Mouse (Mus musculus): Measurements from ENCODE around the gene Olfr750. TPM values are rescaled to one million over a fixed set of nuclear protein-coding genes. Genes with fewer than 3 reads are reported as not detected.

The Olfr750 gene
- 0.11 TPM in 1 of 2 replicates, not detected in the other for polyA plus RNA-seq (2012; rRNA removed)

- no peak within 1 kb of the TSS for H3K4me3 ChIP-seq (ENCODE audit: control insufficient read depth, insufficient read depth, low read length)
- no peaks in the 10 kb centered on the region for H3K27me3 ChIP-seq (ENCODE audit: control insufficient read depth, insufficient read depth, low read length)
- H3K36me3 ChIP-seq (ENCODE audit: control insufficient read depth, insufficient read depth, low read length) = no peaks in the 10 kb centered on the region
- H3K27ac ChIP-seq (ENCODE audit: control insufficient read depth, insufficient read depth, low read length) = no peak within 1 kb of the TSS
- WGBS = 97% methylated on average over 3 of the region's 3 CpGs
- no peak for DNase-seq
- no peaks in the 10 kb centered on the region for H3K4me1 ChIP-seq (replicated peaks; ENCODE audit: control insufficient read depth, insufficient read depth, low read length)
- no peak for TF ChIP-seq POLR2A (IDR thresholded peaks at IDR 0.05; ENCODE audit: control insufficient read depth, extremely low read depth, insufficient read depth, low read length, poor library complexity)
- no peak for TF ChIP-seq CTCF (IDR thresholded peaks at IDR 0.05; ENCODE audit: borderline replicate concordance, control insufficient read depth, extremely low read depth, insufficient read depth, low read length, poor library complexity)
Observed at GRCm38 (mm10) chr14:51074335-51074734, at the start of gene Olfr750. Olfr750 (minus strand) TSS chr14:51074435.

- Histone ChIP-seq H3K36me3 (ENCODE audit: control insufficient read depth, insufficient read depth, low read length) (no peaks in the 10 kb centered on the region), H3K4me3 (ENCODE audit: control insufficient read depth, insufficient read depth, low read length) (no peak within 1 kb of the TSS), H3K27ac (ENCODE audit: control insufficient read depth, insufficient read depth, low read length) (no peak within 1 kb of the TSS), H3K4me1 (replicated peaks; ENCODE audit: control insufficient read depth, insufficient read depth, low read length) (no peaks in the 10 kb centered on the region), H3K27me3 (ENCODE audit: control insufficient read depth, insufficient read depth, low read length) (no peaks in the 10 kb centered on the region)
- WGBS = 88% methylated on average over 12 of the region's 12 CpGs
- DNase-seq = no peak
- TF ChIP-seq CTCF (IDR thresholded peaks at IDR 0.05; ENCODE audit: borderline replicate concordance, control insufficient read depth, extremely low read depth, insufficient read depth, low read length, poor library complexity) (no peak), POLR2A (IDR thresholded peaks at IDR 0.05; ENCODE audit: control insufficient read depth, extremely low read depth, insufficient read depth, low read length, poor library complexity) (no peak)
Observed at GRCm38 (mm10) chr14:51113916-51114560, 39.8 kb upstream of the Olfr750 start, which contains the start of gene Eddm3b. Eddm3b (plus strand) TSS chr14:51114426.

- no peaks in the 10 kb centered on the region for H3K27me3 ChIP-seq (ENCODE audit: control insufficient read depth, insufficient read depth, low read length)
- H3K4me1 ChIP-seq (replicated peaks; ENCODE audit: control insufficient read depth, insufficient read depth, low read length) = no peaks in the 10 kb centered on the region
- WGBS = 92% methylated on average over 9 of the region's 9 CpGs
- H3K27ac ChIP-seq (ENCODE audit: control insufficient read depth, insufficient read depth, low read length) = no peak overlapping the region
- no peaks in the 10 kb centered on the region for H3K36me3 ChIP-seq (ENCODE audit: control insufficient read depth, insufficient read depth, low read length)
- no peak for DNase-seq
- no peak overlapping the region for H3K4me3 ChIP-seq (ENCODE audit: control insufficient read depth, insufficient read depth, low read length)
- TF ChIP-seq POLR2A (IDR thresholded peaks at IDR 0.05; ENCODE audit: control insufficient read depth, extremely low read depth, insufficient read depth, low read length, poor library complexity) = no peak
- TF ChIP-seq CTCF (IDR thresholded peaks at IDR 0.05; ENCODE audit: borderline replicate concordance, control insufficient read depth, extremely low read depth, insufficient read depth, low read length, poor library complexity) = no peak
Observed at GRCm38 (mm10) chr14:51113476-51113875, 39.2 kb upstream of the Olfr750 start.

GRCm38 (mm10) chr14:51111966-51112365 lies 37.7 kb upstream of the Olfr750 start:
- no peak for TF ChIP-seq CTCF (IDR thresholded peaks at IDR 0.05; ENCODE audit: borderline replicate concordance, control insufficient read depth, extremely low read depth, insufficient read depth, low read length, poor library complexity)
- DNase-seq = no peak
- 58% methylated on average over 3 of the region's 3 CpGs for WGBS
- Histone ChIP-seq H3K4me1 (replicated peaks; ENCODE audit: control insufficient read depth, insufficient read depth, low read length) (no peaks in the 10 kb centered on the region), H3K36me3 (ENCODE audit: control insufficient read depth, insufficient read depth, low read length) (no peaks in the 10 kb centered on the region), H3K27me3 (ENCODE audit: control insufficient read depth, insufficient read depth, low read length) (no peaks in the 10 kb centered on the region), H3K27ac (ENCODE audit: control insufficient read depth, insufficient read depth, low read length) (no peak overlapping the region), H3K4me3 (ENCODE audit: control insufficient read depth, insufficient read depth, low read length) (no peak overlapping the region)

GRCm38 (mm10) chr14:51106449-51106967 lies 32.3 kb upstream of the Olfr750 start:
- TF ChIP-seq POLR2A (IDR thresholded peaks at IDR 0.05; ENCODE audit: control insufficient read depth, extremely low read depth, insufficient read depth, low read length, poor library complexity) = no peak
- Histone ChIP-seq H3K36me3 (ENCODE audit: control insufficient read depth, insufficient read depth, low read length) (no peaks in the 10 kb centered on the region), H3K4me1 (replicated peaks; ENCODE audit: control insufficient read depth, insufficient read depth, low read length) (no peaks in the 10 kb centered on the region), H3K27ac (ENCODE audit: control insufficient read depth, insufficient read depth, low read length) (no peak overlapping the region), H3K4me3 (ENCODE audit: control insufficient read depth, insufficient read depth, low read length) (no peak overlapping the region), H3K27me3 (ENCODE audit: control insufficient read depth, insufficient read depth, low read length) (no peaks in the 10 kb centered on the region)
- no peak for DNase-seq

GRCm38 (mm10) chr14:51104366-51104765 lies 30.1 kb upstream of the Olfr750 start:
- Histone ChIP-seq H3K27me3 (ENCODE audit: control insufficient read depth, insufficient read depth, low read length) (no peaks in the 10 kb centered on the region), H3K36me3 (ENCODE audit: control insufficient read depth, insufficient read depth, low read length) (no peaks in the 10 kb centered on the region), H3K4me3 (ENCODE audit: control insufficient read depth, insufficient read depth, low read length) (no peak overlapping the region), H3K27ac (ENCODE audit: control insufficient read depth, insufficient read depth, low read length) (no peak overlapping the region), H3K4me1 (replicated peaks; ENCODE audit: control insufficient read depth, insufficient read depth, low read length) (no peaks in the 10 kb centered on the region)
- WGBS = 95% methylated on average over 2 of the region's 2 CpGs
- TF ChIP-seq CTCF (IDR thresholded peaks at IDR 0.05; ENCODE audit: borderline replicate concordance, control insufficient read depth, extremely low read depth, insufficient read depth, low read length, poor library complexity) (no peak), POLR2A (IDR thresholded peaks at IDR 0.05; ENCODE audit: control insufficient read depth, extremely low read depth, insufficient read depth, low read length, poor library complexity) (no peak)
- DNase-seq = no peak

GRCm38 (mm10) chr14:51103217-51103616 lies 29.0 kb upstream of the Olfr750 start:
- 93% methylated on average over 3 of the region's 3 CpGs for WGBS
- Histone ChIP-seq H3K36me3 (ENCODE audit: control insufficient read depth, insufficient read depth, low read length) (no peaks in the 10 kb centered on the region), H3K27me3 (ENCODE audit: control insufficient read depth, insufficient read depth, low read length) (no peaks in the 10 kb centered on the region), H3K27ac (ENCODE audit: control insufficient read depth, insufficient read depth, low read length) (no peak overlapping the region), H3K4me1 (replicated peaks; ENCODE audit: control insufficient read depth, insufficient read depth, low read length) (no peaks in the 10 kb centered on the region), H3K4me3 (ENCODE audit: control insufficient read depth, insufficient read depth, low read length) (no peak overlapping the region)
- TF ChIP-seq CTCF (IDR thresholded peaks at IDR 0.05; ENCODE audit: borderline replicate concordance, control insufficient read depth, extremely low read depth, insufficient read depth, low read length, poor library complexity) (no peak), POLR2A (IDR thresholded peaks at IDR 0.05; ENCODE audit: control insufficient read depth, extremely low read depth, insufficient read depth, low read length, poor library complexity) (no peak)
- peak; percentile 56 for DNase-seq
